17 mouse cellular contexts compared by ENCODE assay signal in the genomic region with DNA sequence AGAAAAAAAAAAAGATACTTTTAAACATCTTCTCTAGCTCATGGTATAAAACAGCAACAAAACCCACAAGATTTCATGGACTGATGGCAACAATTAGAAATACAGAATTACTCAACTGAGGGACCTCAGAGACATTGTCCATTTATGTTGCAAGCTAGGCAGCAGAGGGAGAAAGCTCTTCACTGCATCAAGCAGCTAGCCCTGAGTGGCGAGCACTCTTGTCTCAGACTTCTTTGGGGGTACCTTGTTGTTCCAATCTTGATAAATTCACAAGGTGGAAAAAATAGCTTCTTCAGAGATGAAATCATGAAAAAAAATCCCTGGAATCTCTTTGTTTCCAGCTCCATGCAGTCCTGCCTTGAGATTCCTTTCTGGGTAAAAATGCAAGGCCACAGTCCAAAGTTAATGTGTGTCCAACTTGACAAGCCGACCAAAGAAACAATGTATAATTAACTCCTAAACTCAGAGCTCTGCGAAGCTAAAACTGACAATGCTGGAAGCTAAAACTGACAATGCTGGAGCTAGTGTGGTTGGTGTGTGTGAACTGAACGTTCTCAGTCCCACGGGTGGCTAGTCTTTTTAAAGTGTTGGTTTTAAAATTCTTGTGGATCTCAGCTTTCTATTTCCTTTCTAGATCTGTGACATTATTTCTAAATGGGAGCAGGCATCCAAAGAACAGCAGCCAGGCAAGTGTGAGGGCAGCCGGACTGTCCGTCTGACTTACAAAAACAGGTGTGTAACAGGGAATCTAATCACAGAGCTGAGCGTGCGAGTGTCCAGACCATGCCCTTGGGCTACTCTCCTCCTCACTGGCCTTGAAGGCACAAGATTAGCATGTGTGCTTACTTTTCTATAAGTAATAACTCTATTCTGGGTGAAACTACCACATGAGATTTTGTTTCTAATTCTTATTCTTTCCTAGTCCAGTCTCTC. TPM values are rescaled to one million over a fixed set of nuclear protein-coding genes. Genes with fewer than 3 reads are reported as not detected.
A peak's percentile ranks its signal among the peaks of the same experiment; 100 is the strongest.
DNase-seq lines count a peak whose midpoint lies in the region; ATAC-seq and TF ChIP-seq lines count a peak whose summit lies in the region.
"Had no signal": no experiment of that assay in that cellular context is flagged by ENCODE, and none has a peak within 500 bp of the region (broad histone marks: within the 10 kb centered on the region; RNA-seq: fewer than 3 reads in every experiment).

No protein-coding gene starts in this region.

- no peak overlapping the region for H3K9ac ChIP-seq in embryonic facial prominence, embryonic 14.5 days (ENCODE audit: low read depth, low read length)
- H3K9ac ChIP-seq in kidney, embryonic 14.5 days (ENCODE audit: low read depth, low read length) = no peak overlapping the region
- H3K9ac ChIP-seq: forebrain, postnatal 0 days; limb, embryonic 13.5 days; midbrain, embryonic 15.5 days; neural tube, embryonic 13.5 days had no signal

- H3K27ac ChIP-seq in embryonic facial prominence, embryonic 14.5 days (replicated peaks; ENCODE audit: low read depth, low read length) = 0 out of 2 replicates have a peak overlapping the region, but pooled peaks have one; percentile 17
- peak overlapping the region; percentile 61 for H3K27ac ChIP-seq in kidney, embryonic 14.5 days (ENCODE audit: low read depth, low read length)
- H3K27ac ChIP-seq: limb, embryonic 13.5 days; midbrain, embryonic 15.5 days; neural tube, embryonic 13.5 days had no signal

- H3ac ChIP-seq in myocyte (ENCODE audit: control insufficient read depth, insufficient read length) = no peak overlapping the region

- no peaks in the 10 kb centered on the region for H3K9me3 ChIP-seq in embryonic facial prominence, embryonic 14.5 days (ENCODE audit: control insufficient read depth, low read length)
- no peaks in the 10 kb centered on the region for H3K9me3 ChIP-seq in kidney, embryonic 14.5 days (ENCODE audit: control insufficient read depth, low read length)
- H3K9me3 ChIP-seq: limb, embryonic 13.5 days; midbrain, embryonic 15.5 days; neural tube, embryonic 13.5 days had no signal

- ATAC-seq in embryonic facial prominence, embryonic 14.5 days (ENCODE audit: low read depth) = no peak; the same call in 1 of the 2 replicates
- no peak for ATAC-seq in kidney, embryonic 14.5 days (ENCODE audit: low FRiP score, low TSS enrichment)
- ATAC-seq: CD4-positive, CD25-positive, alpha-beta regulatory T cell, adult 4 months; forebrain, postnatal 0 days; inflammation-experienced regulatory T-cells, adult 6 months; midbrain, embryonic 15.5 days had no signal

- H3K4me3 ChIP-seq in embryonic facial prominence, embryonic 14.5 days (ENCODE audit: low read depth, low read length) = no peak overlapping the region
- no peak overlapping the region for H3K4me3 ChIP-seq in kidney, embryonic 14.5 days (ENCODE audit: low read length)
- H3K4me3 ChIP-seq in myocyte = no peak overlapping the region
- H3K4me3 ChIP-seq: limb, embryonic 13.5 days; midbrain, embryonic 15.5 days; neural tube, embryonic 13.5 days had no signal

- H3K36me3 ChIP-seq in embryonic facial prominence, embryonic 14.5 days (ENCODE audit: control insufficient read depth, insufficient read depth, low read length) = peaks cover 8% of the 10 kb centered on the region
- peaks cover 18% of the 10 kb centered on the region; the same call in 1 of the 2 replicates for H3K36me3 ChIP-seq in kidney, embryonic 14.5 days (ENCODE audit: control insufficient read depth, insufficient read depth, low read length)
- peaks cover 29% of the 10 kb centered on the region for H3K36me3 ChIP-seq in myocyte (ENCODE audit: control insufficient read depth, insufficient read depth)
- H3K36me3 ChIP-seq: midbrain, embryonic 15.5 days; neural tube, embryonic 13.5 days had no signal

- DNase-seq in kidney, adult 11 months = peak; percentile 32
- DNase-seq in kidney, postnatal 10 days = no peak
- no peak for DNase-seq in embryonic facial prominence, embryonic 14.5 days (ENCODE audit: low spot score)
- no peak for DNase-seq in spleen, postnatal 36 days (ENCODE audit: low spot score in 2 of 2)
- DNase-seq in cerebellum, adult 9-10 months = no peak
- DNase-seq: cerebellum, postnatal 14 days; forebrain, postnatal 0 days; heart, postnatal 10 days; layer of hippocampus, postnatal 36 days; lung, postnatal 36 days had no signal

- no peaks in the 10 kb centered on the region for H3K27me3 ChIP-seq in embryonic facial prominence, embryonic 14.5 days (replicated peaks; ENCODE audit: control insufficient read depth, insufficient read depth, low read length)
- no peaks in the 10 kb centered on the region for H3K27me3 ChIP-seq in kidney, embryonic 14.5 days (ENCODE audit: control insufficient read depth, insufficient read depth, low read length)
- H3K27me3 ChIP-seq in myocyte (ENCODE audit: control insufficient read depth, insufficient read depth, insufficient read length) = no peaks in the 10 kb centered on the region
- H3K27me3 ChIP-seq: limb, embryonic 13.5 days; midbrain, embryonic 15.5 days; neural tube, embryonic 13.5 days had no signal

- no peak for TF ChIP-seq POLR2A in myocyte (IDR thresholded peaks at IDR 0.05; ENCODE audit: insufficient read length, low read depth)

- H3K4me1 ChIP-seq in embryonic facial prominence, embryonic 14.5 days (ENCODE audit: control insufficient read depth, insufficient read depth, low read length) = peaks cover 11% of the 10 kb centered on the region; the same call in 1 of the 2 replicates
- H3K4me1 ChIP-seq in kidney, embryonic 14.5 days (ENCODE audit: control insufficient read depth, insufficient read depth, low read length) = no peaks in the 10 kb centered on the region

- H3K4me2 ChIP-seq in embryonic facial prominence, embryonic 14.5 days (ENCODE audit: low read depth, low read length) = no peak overlapping the region
- no peak overlapping the region for H3K4me2 ChIP-seq in kidney, embryonic 14.5 days (replicated peaks; ENCODE audit: low read depth, low read length)
- no peak overlapping the region for H3K4me2 ChIP-seq in myocyte (ENCODE audit: low read depth)
- H3K4me2 ChIP-seq: limb, embryonic 13.5 days; midbrain, embryonic 15.5 days; neural tube, embryonic 13.5 days had no signal

- H3K79me2 ChIP-seq in myocyte (ENCODE audit: control insufficient read depth, insufficient read depth) = no peaks in the 10 kb centered on the region

- WGBS in embryonic facial prominence, embryonic 14.5 days = 59% methylated on average over 9 of the region's 9 CpGs
- 65% methylated on average over 9 of the region's 9 CpGs for WGBS in kidney, embryonic 14.5 days

TF ChIP-seq in myocyte, 11 proteins besides CTCF, POLR2A, EP300 and RAD21:
- no peak for TF ChIP-seq E2F4 (IDR thresholded peaks at IDR 0.05; ENCODE audit: insufficient read depth)
- TF ChIP-seq MYOD1 (IDR thresholded peaks at IDR 0.05; ENCODE audit: control insufficient read depth in 1 of 3, insufficient read length in 2 of 3, low read depth in 2 of 3) = peak in 2 of 3 experiments; percentile 68 to 78
TF ChIP-seq in myocyte: peak in this region for 1.

RNA-seq across cellular contexts. Expression of gene Dync2li1, which starts 26.0 kb away (rescaled TPM):
- polyA plus RNA-seq in embryonic facial prominence, embryonic 14.5 days (2014; fragmentation: Nextera tagmentation; extraction: Ambion mirVana) = 28.3 and 32.7 TPM in 2 replicates
- polyA plus RNA-seq in kidney, embryonic 14.5 days (2014; fragmentation: Nextera tagmentation; extraction: Ambion mirVana) = 48.7 and 57.3 TPM in 2 replicates
- polyA plus RNA-seq in myocyte (2012; fragmentation: generic; extraction: Trizol) = 10.1 TPM
